In the genomic region with DNA sequence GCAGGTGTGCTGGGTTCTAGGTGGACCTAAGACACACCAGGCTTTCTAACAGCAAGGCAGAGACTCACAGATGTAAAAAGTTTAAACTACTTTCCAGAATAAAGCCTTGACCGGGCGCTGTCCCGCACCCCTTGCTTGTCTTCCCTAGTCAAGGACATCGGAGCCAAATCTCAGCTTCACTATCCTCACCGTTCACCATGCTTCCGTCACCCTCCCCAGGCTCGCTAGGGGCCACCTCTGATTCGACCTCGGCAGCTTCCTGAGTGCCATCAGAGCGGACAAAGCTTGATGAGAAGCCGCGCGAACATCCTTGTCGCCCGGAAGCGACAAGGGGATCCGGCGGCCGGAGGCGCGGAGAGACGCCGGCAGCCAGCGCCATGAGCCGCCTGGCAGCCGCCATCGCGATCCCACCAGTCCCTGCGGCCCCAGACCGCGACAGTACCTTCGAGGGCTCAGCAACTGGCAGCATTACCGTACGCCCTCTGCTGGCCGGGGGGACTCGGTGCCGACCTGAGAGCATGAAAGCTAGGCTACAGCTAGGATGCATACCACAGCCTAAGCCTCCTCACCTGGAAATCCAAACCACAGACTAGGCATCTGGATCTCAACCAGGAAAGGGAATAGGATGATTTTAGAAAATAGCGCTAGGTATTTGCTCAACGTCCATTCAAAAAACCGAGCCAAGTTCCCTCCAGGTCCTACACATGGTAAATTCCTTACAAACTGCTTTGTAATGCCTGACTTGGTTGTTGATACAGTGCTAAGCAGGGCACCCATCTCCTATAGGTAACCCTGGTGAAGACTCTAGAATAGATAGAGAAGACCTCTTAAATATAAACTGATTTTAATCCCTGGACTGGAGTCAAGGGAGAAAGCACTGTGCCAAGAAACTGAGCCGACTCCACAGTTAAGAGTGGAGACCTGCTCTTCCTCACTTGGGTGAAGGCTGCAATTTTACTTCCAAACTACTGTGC, we compare ENCODE assay signal across 8 mouse cellular contexts. TPM values are rescaled to one million over a fixed set of nuclear protein-coding genes. Genes with fewer than 3 reads are reported as not detected.
DNase-seq lines count a peak whose midpoint lies in the region; ATAC-seq and TF ChIP-seq lines count a peak whose summit lies in the region.

No protein-coding gene starts in this region.

- TF ChIP-seq CTCF in liver, embryonic 14.5 days (IDR thresholded peaks at IDR 0.05; ENCODE audit: low read depth), result peak; percentile 97
- TF ChIP-seq CTCF in stomach, postnatal 0 days (IDR thresholded peaks at IDR 0.05; ENCODE audit: low read depth), result peak; percentile 97

- H3K36me3 ChIP-seq in heart, embryonic 15.5 days, result peaks cover 59% of the 10 kb centered on the region
- H3K36me3 ChIP-seq in liver, embryonic 14.5 days (replicated peaks; ENCODE audit: control insufficient read depth, insufficient read depth, low read depth), result peaks cover 13% of the 10 kb centered on the region
- H3K36me3 ChIP-seq in neural tube, embryonic 11.5 days (ENCODE audit: control insufficient read depth, insufficient read depth, low read length), result peaks cover 19% of the 10 kb centered on the region
- peaks cover 14% of the 10 kb centered on the region for H3K36me3 ChIP-seq in stomach, postnatal 0 days (ENCODE audit: control insufficient read depth, insufficient read depth, low read length)

- no peak for TF ChIP-seq EP300 in liver, embryonic 14.5 days (IDR thresholded peaks at IDR 0.05; ENCODE audit: low read depth)
- no peak for TF ChIP-seq EP300 in stomach, postnatal 0 days (optimal IDR thresholded peaks at IDR 0.05)

- H3K27me3 ChIP-seq in heart, embryonic 15.5 days, result no peaks in the 10 kb centered on the region
- H3K27me3 ChIP-seq in liver, embryonic 14.5 days (ENCODE audit: control insufficient read depth, insufficient read depth, low read length), result no peaks in the 10 kb centered on the region
- H3K27me3 ChIP-seq in neural tube, embryonic 11.5 days (ENCODE audit: control insufficient read depth, insufficient read depth, low read length), result no peaks in the 10 kb centered on the region
- no peaks in the 10 kb centered on the region for H3K27me3 ChIP-seq in stomach, postnatal 0 days (ENCODE audit: control insufficient read depth, insufficient read depth, low read length)

- H3K4me2 ChIP-seq in heart, embryonic 15.5 days, result peak overlapping the region; percentile 66
- peak overlapping the region; percentile 81 for H3K4me2 ChIP-seq in liver, embryonic 14.5 days (ENCODE audit: low read depth)
- H3K4me2 ChIP-seq in neural tube, embryonic 11.5 days (ENCODE audit: low read depth), result peak overlapping the region; percentile 85
- peak overlapping the region; percentile 80 for H3K4me2 ChIP-seq in stomach, postnatal 0 days (replicated peaks; ENCODE audit: low read depth)

- H3K4me3 ChIP-seq in heart, embryonic 15.5 days, result peak overlapping the region; percentile 70
- peak overlapping the region; percentile 76 to 94 for H3K4me3 ChIP-seq in liver, embryonic 14.5 days (ENCODE audit: insufficient read depth in 1 of 2, low read depth in 2 of 2, low read length in 2 of 2)
- peak overlapping the region; percentile 95 for H3K4me3 ChIP-seq in neural tube, embryonic 11.5 days (ENCODE audit: low read depth, low read length)
- peak overlapping the region; percentile 89 for H3K4me3 ChIP-seq in stomach, postnatal 0 days (ENCODE audit: low read depth, low read length)

- H3K9me3 ChIP-seq in heart, embryonic 15.5 days (replicated peaks), result no peaks in the 10 kb centered on the region
- H3K9me3 ChIP-seq in liver, embryonic 14.5 days (ENCODE audit: control insufficient read depth, low read length), result no peaks in the 10 kb centered on the region
- no peaks in the 10 kb centered on the region for H3K9me3 ChIP-seq in neural tube, embryonic 11.5 days (ENCODE audit: control insufficient read depth, low read length)
- H3K9me3 ChIP-seq in stomach, postnatal 0 days (ENCODE audit: control insufficient read depth, low read length), result no peaks in the 10 kb centered on the region

- H3K4me1 ChIP-seq in heart, embryonic 15.5 days (replicated peaks), result peaks cover 12% of the 10 kb centered on the region
- peaks cover 4 to 6% of the 10 kb centered on the region in 2 experiments; a peak in 3 of 4 replicates for H3K4me1 ChIP-seq in liver, embryonic 14.5 days (replicated peaks; ENCODE audit: control insufficient read depth in 2 of 2, insufficient read depth in 2 of 2, low read length in 1 of 2)
- peaks cover 4% of the 10 kb centered on the region for H3K4me1 ChIP-seq in neural tube, embryonic 11.5 days (ENCODE audit: control insufficient read depth, insufficient read depth, low read length)
- H3K4me1 ChIP-seq in stomach, postnatal 0 days (replicated peaks; ENCODE audit: control insufficient read depth, insufficient read depth), result peaks cover 2% of the 10 kb centered on the region; the same call in 1 of the 2 replicates

- WGBS in heart, embryonic 15.5 days, result 3% methylated on average over 33 of the region's 41 CpGs
- 3% methylated on average over 41 of the region's 41 CpGs for WGBS in liver, embryonic 14.5 days (ENCODE audit: insufficient replicate concordance)
- WGBS in neural tube, embryonic 11.5 days, result 3% methylated on average over 41 of the region's 41 CpGs
- 3% methylated on average over 41 of the region's 41 CpGs for WGBS in stomach, postnatal 0 days

- peak overlapping the region; percentile 85 for H3K9ac ChIP-seq in heart, embryonic 15.5 days
- peak overlapping the region; percentile 80 for H3K9ac ChIP-seq in liver, embryonic 14.5 days (replicated peaks)
- H3K9ac ChIP-seq in neural tube, embryonic 11.5 days (ENCODE audit: low read length), result peak overlapping the region; percentile 86
- H3K9ac ChIP-seq in stomach, postnatal 0 days (ENCODE audit: low read length), result peak overlapping the region; percentile 83

- H3K27ac ChIP-seq in heart, embryonic 15.5 days, result peak overlapping the region; percentile 47; the same call in 1 of the 2 replicates
- no peak overlapping the region for H3K27ac ChIP-seq in liver, embryonic 14.5 days
- no peak overlapping the region for H3K27ac ChIP-seq in neural tube, embryonic 11.5 days (ENCODE audit: low read depth, low read length)
- H3K27ac ChIP-seq in stomach, postnatal 0 days (replicated peaks), result peak overlapping the region; percentile 19; the same call in 1 of the 2 replicates

- peak; percentile 99 for ATAC-seq in CD4-positive, CD25-positive, alpha-beta regulatory T cell, adult 4 months
- ATAC-seq in heart, embryonic 15.5 days (replicated peaks; ENCODE audit: insufficient number of reproducible peaks, insufficient read depth, low FRiP score, low read depth), result peak; percentile 92
- peak; percentile 92 for ATAC-seq in liver, embryonic 14.5 days (ENCODE audit: insufficient read depth)
- ATAC-seq in neural tube, embryonic 11.5 days (ENCODE audit: insufficient read depth, low FRiP score, low TSS enrichment), result peak; percentile 93
- ATAC-seq in stomach, postnatal 0 days (ENCODE audit: low FRiP score, low TSS enrichment), result peak; percentile 97

- DNase-seq in c-Kit-negative CD71-positive TER-119-positive erythroid progenitor cells, embryonic 14.5 days (ENCODE audit: low read depth, low spot score), result peak; percentile 76
- peak; percentile 56 for DNase-seq in fibroblast of lung, adult 2 months (ENCODE audit: low read depth)
- peak; percentile 95 to 96 for DNase-seq in kidney, postnatal 25 days
- peak; percentile 72 to 80 (median 78) for DNase-seq in liver, embryonic 14.5 days (ENCODE audit: low read depth in 3 of 3, low spot score in 3 of 3)
- peak; percentile 94 for DNase-seq in neural tube, embryonic 11.5 days (ENCODE audit: low spot score)
- peak; percentile 95 for DNase-seq in stomach, postnatal 0 days (ENCODE audit: low spot score)

RNA-seq across cellular contexts. Expression of a gene that starts 16.6 kb away (rescaled TPM):
- polyA plus RNA-seq in CD4-positive, CD25-positive, alpha-beta regulatory T cell, adult 4 months (2017; shearing (Covaris generic)), result 10 to 100 TPM; 23.4 to 24.1 TPM
- polyA plus RNA-seq in heart, embryonic 15.5 days (2015; fragmentation: Nextera tagmentation; extraction: Ambion mirVana), result 56.6 and 70.7 TPM in 2 replicates
- polyA plus RNA-seq in liver, embryonic 14.5 days (2012; rRNA removed), result 9.8 and 13.5 TPM in 2 replicates
- 31.4 and 35.5 TPM in 2 replicates for polyA plus RNA-seq in liver, embryonic 14.5 days (2014; fragmentation: Nextera tagmentation; extraction: Ambion mirVana)
- polyA plus RNA-seq in neural tube, embryonic 11.5 days (2014; fragmentation: Nextera tagmentation; extraction: Ambion mirVana), result 157 and 167 TPM in 2 replicates
- polyA plus RNA-seq in stomach, postnatal 0 days (2015; fragmentation: Nextera tagmentation; extraction: Ambion mirVana), result 23.1 and 26.6 TPM in 2 replicates

RNA-seq across cellular contexts. Expression of a gene that starts 16.7 kb away (rescaled TPM):
- 100 to 1,000 TPM; 102 to 156 TPM for polyA plus RNA-seq in CD4-positive, CD25-positive, alpha-beta regulatory T cell, adult 4 months (2017; shearing (Covaris generic))
- polyA plus RNA-seq in heart, embryonic 15.5 days (2015; fragmentation: Nextera tagmentation; extraction: Ambion mirVana), result 83.5 and 92.4 TPM in 2 replicates
- 21.3 and 24.9 TPM in 2 replicates for polyA plus RNA-seq in liver, embryonic 14.5 days (2012; rRNA removed)
- polyA plus RNA-seq in liver, embryonic 14.5 days (2014; fragmentation: Nextera tagmentation; extraction: Ambion mirVana), result 27.4 and 37.1 TPM in 2 replicates
- polyA plus RNA-seq in neural tube, embryonic 11.5 days (2014; fragmentation: Nextera tagmentation; extraction: Ambion mirVana), result 166 and 178 TPM in 2 replicates
- 43.5 and 44.2 TPM in 2 replicates for polyA plus RNA-seq in stomach, postnatal 0 days (2015; fragmentation: Nextera tagmentation; extraction: Ambion mirVana)

Comparison
In these comparisons a context has a peak if more than half of its experiments do, and no peak if none do; other contexts are left out.
1. H3K27ac ChIP-seq: peak in heart, embryonic 15.5 days (single experiment) and stomach, postnatal 0 days (single experiment); none in liver, embryonic 14.5 days (single experiment) and neural tube, embryonic 11.5 days (single experiment).
2. Peak in every context shown above with its lines, with median percentiles within 50 percentile points of each other: ATAC-seq, DNase-seq, H3K4me2 ChIP-seq, H3K4me3 ChIP-seq and H3K9ac ChIP-seq.